Mouse (Mus musculus): Measurements from ENCODE around the gene Phf23.
A peak's percentile ranks its signal among the peaks of the same experiment; 100 is the strongest.
"Not testable (repeated sequence)": the region's sequence is repeated elsewhere in the genome, so short reads cannot be mapped to it uniquely, and the experiment has no call there.

Gene Phf23

DNA sequence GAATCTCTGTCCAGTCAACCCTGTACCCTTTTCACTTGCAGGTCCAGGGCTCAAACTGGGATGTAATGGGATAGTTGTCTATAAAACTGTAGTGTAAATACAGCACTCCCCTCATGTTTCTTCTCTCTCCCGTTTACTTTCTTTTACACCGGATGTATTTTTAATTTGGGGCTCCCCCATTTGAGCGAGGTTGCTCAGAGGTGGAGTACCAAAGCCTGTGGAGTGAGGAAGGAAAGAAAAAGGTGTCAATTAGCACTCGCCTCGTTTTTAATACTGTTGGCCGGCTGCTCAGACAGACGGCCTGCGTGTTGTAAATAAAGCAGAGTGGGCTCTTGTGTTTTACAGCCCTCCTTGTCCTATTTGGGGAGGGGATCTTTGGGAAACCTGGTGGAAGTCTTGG, 4.1 kb downstream of the Phf23 start:
- DNase-seq (ENCODE audit: low read depth, low spot score), result peak; percentile 49

DNA sequence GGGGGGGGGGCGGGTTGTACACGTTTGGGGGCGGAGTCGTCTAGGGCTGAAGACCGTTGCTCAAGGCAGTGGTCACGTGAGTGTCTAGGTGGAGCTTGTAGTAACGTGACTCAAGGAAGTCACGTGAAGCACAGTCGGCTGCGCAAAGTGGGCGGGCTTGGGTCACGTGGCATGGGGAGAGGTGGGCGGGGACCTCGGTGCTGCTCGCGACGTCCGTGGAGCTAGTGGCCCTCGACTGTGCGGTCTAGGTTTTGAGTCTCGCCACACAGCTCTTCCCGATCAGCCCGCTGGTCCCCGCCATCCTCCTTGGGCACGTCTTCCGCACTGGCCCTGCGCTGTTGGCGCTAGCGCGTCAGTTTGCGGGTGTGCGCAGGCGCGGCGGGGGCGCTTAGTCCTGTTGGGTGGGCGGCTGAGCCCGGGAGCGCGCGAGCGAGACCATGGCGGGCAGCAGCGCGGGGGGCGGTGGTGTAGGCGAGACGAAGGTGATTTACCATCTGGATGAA, 4.9 kb downstream of the Phf23 start, which contains the start of gene Dvl2:
Gene Dvl2, plus strand, starts transcription at position 200 of the 503 bp plus-strand sequence.
- peak; percentile 98 for DNase-seq (ENCODE audit: low read depth, low spot score)

DNA sequence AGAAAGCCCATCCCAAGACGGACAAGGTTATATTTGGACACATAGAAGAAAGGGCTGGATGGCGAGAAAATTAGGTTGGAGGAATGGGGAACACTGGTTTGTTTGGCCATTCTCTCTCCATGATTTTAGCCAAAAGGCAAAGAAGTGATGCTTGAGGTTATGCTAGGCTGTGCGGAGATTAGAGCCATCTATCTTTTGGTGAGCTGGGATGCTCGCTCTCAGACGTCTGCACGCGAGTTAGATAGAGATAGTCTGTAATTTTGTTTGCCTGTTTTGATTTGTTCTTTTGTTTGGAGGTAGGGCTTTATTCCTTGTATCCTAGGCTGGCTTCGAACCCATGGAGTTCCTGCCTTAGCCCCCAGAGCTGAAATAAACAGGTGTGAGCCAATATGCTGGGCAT, 5.6 kb downstream of the Phf23 start:
- DNase-seq (ENCODE audit: low read depth, low spot score), result no peak

DNA sequence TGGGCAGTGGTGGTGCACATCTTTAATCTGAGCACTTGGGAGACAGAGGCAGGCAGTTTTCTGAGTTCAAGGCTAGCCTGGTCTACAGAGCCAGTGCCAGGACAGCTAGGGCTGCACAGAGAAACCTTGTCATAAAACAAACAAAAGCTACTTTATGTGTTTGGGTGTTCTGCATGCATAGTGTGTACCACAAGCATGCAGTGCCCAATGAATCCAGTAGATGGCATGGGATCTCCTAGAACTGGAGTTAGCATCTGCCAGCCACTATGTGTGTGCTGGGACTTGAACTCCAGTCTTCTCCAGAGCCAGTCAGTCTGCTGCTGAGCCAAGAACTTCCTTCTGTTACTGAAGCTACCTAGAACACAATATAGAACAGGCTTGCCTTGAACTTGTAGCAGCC, 6.3 kb downstream of the Phf23 start:
- peak; percentile 76 for DNase-seq (ENCODE audit: low read depth, low spot score)

DNA sequence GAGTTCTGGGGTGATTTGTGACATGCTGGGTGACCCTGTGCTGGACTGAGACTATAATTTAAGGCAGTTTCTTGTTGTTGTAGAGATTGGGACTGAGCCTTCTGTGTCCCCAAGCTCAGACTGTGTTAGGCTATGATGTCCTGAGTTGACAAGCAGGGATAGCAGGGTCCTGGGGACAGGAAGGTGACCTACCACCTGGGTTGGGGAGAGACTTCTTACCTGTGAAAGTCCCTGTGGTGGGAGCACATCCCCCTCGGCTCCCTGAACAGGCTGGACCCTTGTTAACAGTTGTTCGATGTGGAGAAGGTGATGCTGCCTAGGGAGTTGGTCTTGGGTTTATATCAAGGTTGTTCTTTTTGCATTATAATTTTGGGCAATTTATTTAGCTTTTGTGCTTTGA, 6.9 kb downstream of the Phf23 start:
- DNase-seq (ENCODE audit: low read depth, low spot score), result no peak

DNA sequence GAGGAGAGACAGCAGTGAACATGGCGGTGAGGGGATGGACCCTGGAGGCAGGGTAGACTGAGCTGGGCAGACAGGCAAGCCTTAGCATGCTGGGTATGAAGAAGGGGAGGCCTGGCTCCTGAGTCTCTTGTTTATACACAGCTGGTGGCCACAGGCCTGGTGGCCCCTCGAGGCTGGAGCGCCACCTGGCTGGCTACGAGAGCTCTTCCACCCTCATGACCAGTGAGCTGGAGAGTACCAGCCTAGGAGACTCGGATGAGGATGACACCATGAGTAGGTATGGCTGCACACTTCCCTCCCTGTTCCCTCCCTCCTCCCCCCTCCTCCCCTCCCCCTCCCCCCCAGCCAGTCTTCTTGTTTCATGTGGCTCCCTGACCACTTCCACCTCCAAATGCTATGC, 9.9 kb downstream of the Phf23 start:
- DNase-seq (ENCODE audit: low read depth, low spot score), result peak; percentile 64

DNA sequence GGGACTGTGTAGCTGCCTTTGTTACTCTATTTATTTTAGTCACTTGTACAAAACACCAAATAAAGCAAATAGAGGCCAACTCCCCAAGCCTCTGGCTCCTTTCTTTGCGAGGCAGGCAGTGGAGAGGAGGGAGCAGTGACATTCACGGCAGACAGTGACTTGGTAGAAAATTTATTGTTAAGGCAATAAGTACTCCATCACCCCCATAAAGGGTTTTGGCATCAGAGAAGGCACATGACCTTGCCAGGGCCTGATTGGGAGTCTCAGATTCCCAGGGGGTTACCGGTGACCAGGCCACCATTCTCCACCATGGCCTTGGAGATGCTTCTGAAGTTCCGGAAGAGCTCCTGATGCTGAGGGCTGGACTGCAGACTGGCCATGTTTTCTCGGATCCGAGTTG, 14.5 kb downstream of the Phf23 start:
- DNase-seq (ENCODE audit: low read depth, low spot score), result no peak

DNA sequence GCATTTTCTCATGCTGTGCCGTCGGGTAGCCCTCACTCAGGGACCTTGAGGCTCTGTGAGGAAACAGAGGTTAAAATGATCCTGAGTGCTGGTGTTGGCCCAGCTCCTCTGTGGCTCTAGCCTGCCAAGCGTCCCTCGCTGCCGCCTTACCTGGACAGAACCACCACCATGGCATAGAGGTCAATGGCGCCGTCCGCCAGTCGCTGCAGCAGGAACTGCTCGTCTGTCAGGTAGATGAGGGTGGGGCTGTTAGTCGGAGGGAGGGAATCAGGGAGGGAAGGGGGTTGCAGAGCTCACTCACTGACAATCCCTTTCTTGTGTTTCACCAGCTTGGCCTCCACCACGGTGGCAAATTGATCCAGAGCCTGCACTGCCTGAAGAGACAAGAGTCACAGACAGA, 15.0 kb downstream of the Phf23 start:
- DNase-seq (ENCODE audit: low read depth, low spot score), result no peak

DNA sequence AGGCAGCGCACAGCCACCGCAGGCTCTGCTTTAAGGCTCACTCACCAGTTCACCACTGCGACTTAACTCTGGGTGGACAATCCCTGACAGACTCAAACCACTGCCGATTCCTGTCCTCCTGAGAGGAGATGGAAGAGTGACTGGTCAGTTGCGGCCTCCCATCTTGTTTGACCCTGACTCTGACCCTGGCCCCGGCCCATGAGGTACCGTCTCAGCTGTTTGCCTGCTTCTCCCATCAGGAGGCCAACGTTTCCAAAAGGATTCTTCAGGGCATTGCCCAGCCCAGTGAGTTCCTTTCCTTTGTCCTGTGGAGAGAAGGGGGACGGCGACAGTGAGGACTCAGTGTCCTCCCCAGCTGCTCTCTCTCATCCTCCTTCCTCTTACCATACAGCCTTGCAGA, 15.4 kb downstream of the Phf23 start:
- no peak for DNase-seq (ENCODE audit: low read depth, low spot score)

DNA sequence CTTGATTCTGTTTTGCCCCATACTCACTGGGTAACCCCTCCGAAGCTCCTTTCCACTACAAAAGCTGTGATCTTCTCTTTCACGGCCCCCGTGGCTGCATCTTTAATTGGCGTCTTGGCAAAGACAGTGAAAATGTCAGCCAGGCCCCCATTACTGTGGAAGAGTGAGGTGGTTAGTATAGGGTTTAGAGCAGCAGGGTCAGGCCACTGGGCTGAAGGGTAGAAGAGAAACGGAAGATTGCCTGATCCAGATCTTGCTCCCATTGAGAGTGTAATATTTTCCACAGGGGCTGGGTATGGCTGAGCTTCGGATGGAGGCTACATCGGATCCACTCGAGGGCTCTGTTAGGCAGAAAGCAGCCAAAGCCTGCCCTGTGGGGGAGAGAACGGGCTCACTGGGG, 17.4 kb downstream of the Phf23 start:
- no peak for DNase-seq (ENCODE audit: low read depth, low spot score)

DNA sequence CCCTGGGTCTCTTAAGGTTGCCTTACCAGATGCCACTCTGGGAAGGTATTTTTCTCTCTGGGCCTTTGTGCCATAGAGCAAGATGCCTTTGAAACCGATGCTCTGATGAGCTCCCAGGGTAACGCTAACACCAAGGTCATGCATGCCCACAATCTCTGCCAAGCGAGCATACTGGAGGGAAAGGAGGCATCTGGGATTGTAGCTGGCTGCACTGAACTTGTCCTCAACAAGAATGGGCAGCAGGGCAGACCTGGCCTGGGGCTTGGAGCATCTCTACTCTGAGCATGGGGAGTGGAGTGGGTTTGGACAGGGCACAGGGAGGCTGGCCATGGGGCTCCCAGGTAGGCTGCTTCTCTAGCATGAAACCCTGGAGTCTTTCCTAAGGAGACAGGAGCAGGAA, 17.8 kb downstream of the Phf23 start:
- DNase-seq (ENCODE audit: low read depth, low spot score), result no peak

DNA sequence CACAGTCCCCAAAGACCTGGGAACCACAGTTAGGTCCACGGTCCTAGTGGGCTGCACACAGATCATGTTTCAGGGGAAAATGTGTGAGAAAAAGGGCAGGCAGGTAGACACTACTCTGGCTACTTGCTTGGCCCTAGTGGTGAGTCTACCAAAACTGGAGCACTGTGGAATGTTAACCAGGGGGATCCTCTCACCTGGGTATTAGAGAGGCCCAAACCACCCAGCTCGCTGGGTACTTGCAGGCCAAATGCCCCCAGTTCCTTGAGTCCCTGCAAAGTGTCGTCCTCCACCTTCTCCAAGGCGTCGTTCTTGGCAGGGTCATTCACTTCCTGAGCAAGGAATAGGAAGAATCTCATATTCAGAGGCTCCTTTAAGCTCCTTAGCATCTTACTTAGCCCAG, 18.5 kb downstream of the Phf23 start:
- DNase-seq (ENCODE audit: low read depth, low spot score), result no peak

DNA sequence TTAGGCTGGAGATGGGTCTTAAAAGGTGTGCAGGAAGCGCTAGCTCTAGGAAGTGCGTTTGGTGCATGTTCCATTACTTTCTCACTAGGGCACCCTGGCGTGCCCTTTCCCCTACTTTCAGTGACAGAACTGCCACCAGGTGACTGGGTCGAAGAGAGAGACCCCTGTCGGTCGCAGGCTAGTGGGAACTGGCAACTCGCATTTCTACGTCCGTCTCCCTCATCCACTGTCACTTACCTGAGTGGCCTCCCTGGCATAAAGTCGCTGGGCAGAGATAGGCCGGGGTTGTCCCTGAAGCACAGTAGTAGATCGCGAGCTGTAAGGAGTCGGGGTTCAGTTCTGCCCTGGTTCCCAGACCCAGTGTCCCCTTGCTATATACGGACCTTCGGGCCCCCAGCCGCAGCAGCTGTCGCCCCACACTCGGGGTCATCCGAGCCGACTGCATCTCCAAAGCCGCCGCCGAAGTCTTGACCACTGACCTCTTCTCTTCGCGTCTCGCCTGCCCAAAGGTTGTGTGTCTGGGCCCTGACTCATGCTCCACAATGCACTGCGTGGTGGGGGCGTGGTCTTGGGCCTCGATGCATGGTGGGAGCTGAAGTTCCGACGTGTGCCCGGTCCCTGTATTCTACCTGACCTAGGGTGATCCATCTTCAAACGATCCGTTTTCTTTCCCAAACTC, 19.4 kb downstream of the Phf23 start, which contains the start of gene Acadvl:
Gene Acadvl, minus strand, starts transcription at position 532 of the 679 bp plus-strand sequence.
- DNase-seq (ENCODE audit: low read depth, low spot score), result peak; percentile 80

DNA sequence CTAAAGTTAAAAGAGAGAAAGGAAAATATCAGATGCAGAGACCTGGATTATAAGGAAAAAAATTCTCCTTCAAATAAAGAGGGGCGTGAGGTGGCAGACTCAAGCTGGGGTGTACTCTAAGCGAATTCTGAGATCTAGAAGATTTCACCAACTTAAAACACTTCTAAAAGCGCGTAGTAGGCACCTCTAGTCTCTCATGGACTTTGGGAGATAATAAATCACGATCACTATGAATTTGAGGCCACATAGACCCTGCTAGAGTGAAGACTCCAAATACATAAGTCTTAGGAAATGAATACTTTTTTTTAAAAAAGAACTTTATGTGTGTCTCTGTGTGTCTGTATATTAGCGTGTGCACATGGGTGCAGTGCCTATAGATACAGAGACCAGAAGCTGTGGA, 20.1 kb downstream of the Phf23 start:
- DNase-seq (ENCODE audit: low read depth, low spot score), result no peak

DNA sequence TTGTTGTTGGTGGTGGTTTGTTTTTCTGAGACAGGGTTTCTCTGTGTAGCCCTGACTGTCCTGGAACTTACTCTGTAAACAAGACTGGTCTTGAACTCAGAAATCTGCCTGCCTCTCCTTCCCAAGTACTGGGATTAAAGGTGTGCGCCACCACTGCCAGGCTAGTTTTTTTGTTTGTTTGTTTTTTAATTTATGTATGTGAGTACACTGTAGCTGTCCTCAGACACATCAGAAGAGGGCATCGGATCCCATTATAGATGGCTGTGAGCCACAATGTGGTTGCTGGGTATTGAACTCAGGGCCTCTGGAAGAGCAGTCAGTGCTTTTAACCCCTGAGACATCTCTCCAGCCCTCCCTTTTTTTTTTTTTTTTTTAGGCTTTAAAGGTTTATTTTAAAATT, 20.6 kb downstream of the Phf23 start:
- DNase-seq (ENCODE audit: low read depth, low spot score), result not testable (repeated sequence)

DNA sequence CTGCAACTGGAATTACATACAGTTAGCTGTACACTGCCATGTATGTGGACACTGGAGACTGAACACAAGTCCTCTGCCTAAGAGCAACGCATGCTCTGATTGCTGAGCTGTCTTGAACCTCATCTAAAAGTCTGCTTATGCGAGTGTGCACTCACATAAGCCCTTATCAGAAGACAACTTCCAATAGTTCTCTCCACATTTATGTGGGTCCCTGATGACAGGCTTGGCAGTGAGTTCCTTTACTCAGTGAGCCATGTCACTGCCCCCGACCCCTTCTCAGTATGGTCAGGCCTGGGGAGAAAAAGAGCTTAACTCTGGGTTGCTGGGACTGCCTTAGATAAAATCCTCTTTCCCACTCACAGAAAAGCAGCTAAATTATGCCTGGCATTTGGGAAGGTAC, 21.1 kb downstream of the Phf23 start, which contains the start of gene Dlg4:
Gene Dlg4, plus strand, starts transcription at position 274 of the 400 bp plus-strand sequence.
- no peak for DNase-seq (ENCODE audit: low read depth, low spot score)

DNA sequence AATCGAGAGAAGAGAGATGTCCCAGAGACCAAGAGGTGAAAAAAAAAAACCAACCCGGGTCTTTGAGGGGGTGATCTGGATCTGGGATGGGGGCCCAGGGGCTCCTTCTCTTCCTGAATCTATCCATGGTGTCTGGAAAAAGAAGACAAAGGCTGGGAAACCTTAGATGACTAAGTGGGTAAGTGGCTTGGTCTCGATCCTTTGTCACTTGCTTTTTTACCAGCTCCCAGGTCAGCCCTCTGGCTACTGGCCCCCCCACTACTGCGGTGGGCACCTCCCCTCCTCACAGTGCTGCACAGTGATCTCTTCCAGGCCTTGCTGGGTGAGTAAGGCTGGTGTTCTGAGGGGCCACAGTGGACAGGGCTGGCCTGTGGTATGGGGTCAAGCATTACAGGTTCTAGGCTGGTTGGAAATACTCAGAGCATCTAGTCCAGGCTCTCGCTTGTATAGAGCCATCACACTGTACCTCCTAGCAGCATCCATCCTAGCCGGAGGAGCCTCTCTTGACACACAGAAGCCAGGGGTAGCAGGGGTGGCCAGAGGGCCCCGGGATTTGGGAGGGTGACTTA, 21.7 kb downstream of the Phf23 start:
- DNase-seq (ENCODE audit: low read depth, low spot score), result no peak

DNA sequence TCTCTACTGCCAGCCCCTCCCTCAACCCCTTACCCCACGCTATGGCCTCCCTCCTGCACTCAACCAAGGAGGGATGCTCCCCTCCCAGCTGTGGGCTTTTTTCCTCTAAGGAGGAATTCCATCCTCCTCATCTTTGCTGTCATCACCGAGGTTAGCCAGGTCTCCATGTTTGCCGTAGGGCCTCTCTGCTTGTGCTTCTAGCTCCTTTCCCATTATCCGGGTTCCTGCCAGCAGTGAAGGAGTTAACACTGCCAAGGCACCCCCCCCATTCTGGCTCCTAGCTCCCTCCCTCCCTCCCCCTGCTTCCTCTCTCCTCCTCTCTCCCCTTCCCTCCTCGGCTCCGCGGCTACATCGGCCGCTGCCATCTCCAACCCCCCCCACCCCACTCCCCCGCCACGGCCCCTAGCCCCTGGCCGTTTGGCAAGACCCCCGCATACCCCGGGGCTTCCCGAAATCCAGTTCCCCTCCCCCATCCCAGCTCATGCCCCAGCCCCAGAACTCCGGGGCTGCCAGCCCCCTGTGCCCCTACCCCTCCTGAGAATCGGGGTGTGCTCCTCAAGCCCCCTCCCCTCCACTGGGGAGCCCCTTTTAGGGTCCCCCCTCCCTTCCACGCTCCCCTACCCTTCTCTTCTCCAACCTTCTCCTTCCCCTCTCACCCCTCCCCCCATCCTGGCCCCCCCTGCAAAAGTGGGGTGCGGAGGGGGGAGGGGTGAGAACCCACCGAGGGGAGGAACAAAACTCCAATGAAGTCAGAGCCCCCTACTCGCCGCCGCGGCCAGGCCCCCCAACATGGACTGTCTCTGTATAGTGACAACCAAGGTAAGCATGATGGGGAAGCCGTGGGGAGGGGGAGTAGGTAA, 22.8 kb downstream of the Phf23 start:
- DNase-seq (ENCODE audit: low read depth, low spot score), result peak; percentile 63

DNA sequence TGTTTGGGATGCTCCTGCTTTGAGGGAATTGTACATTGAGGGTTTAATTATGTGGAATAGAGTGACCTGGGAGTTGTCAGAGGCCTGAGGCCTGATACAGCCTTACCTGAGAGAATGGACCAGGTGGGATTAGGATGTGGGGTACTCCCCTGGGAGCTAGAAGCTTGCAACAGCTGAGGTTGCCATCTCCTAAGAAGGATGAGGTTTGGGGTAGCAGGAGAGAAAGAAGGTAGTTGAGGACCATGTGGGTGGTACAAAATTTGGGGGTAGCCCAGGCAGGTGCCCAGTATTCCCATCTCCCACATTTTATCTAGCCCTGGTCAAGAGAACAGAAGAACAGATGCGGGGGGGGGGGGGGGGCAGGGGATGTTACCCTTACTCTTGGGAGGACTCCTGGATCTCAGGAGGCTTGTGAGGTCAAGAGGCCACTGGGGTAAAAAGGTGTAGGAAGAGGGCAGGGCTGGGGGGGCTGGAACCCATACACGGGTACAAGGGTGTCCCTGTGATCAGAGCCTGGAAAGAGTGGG, 24.0 kb downstream of the Phf23 start:
- no peak for DNase-seq (ENCODE audit: low read depth, low spot score)

DNA sequence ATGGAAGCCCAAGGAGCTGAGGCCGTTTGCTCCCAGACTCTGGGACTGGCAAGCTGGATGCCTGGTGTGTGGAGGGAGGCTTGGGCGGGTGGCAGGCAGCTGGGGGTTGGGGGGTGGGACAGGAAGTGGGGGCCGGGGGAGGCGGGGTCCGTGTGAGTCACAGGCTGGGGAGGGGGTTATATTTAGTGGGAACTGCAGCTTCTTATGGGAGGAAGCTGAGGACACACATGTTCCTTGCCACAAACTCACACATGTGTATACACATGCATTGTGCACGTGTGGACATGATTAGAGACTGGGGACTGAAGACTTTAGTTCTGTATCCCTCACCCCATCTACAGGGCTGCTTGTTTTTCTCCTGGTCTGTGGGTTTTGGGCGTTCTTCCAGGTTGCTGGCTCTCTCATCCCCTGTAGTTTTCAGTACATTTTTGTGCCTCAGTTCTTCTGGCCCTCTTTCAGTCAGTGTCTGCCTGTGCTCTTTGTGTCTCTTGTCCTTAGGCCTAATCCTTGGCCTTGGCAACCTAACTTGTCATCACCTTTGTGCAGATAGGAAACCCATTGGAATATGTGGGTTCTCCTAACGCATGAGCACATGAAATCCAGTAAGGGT, 24.6 kb downstream of the Phf23 start:
- DNase-seq (ENCODE audit: low read depth, low spot score), result peak; percentile 52

DNA sequence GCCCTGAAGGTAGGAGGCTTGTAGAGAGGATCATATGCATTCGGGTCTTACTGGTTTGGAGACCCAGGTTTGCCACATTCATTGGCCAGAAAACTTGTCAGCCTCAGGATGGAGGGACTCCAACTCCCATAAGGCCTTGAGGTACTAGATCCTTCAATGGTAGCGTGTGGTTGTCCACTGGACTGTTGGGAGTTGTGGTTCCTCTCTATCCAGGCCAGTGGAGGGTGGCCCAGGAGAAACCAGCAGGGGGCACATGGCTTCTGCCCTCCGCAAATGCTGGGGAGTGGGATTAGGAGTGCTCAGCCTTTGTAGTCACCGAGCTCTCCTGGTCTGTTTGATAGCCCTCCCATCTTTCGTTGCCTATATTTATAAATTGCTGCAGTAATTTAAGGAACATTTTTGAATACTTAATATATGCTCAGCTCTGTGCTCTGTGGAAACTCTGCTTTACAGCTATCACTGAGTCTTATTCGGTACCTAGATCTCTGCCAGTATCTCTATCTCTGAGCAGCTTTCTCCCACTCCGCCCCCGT, 25.2 kb downstream of the Phf23 start:
- DNase-seq (ENCODE audit: low read depth, low spot score), result peak; percentile 82
